Mouse (Mus musculus) olfactory bulb, adult 2 months (tissue): ENCODE results near the gene Cnbp. TPM values are rescaled to one million over a fixed set of nuclear protein-coding genes. Genes with fewer than 3 reads are reported as not detected.

Source experiments
- H3K27ac ChIP-seq: fragments of 200-500 bp; 2 replicates; pipeline ENCODE4 v1.5.1; 2012; ENCODE audit warnings: low read depth, low read length; ENCODE audit not compliant: insufficient read depth
- H3K4me1 ChIP-seq: fragments of 200-500 bp; 2 replicates; pipeline ENCODE4 v1.6.1; 2012; ENCODE audit warnings: low read length; ENCODE audit not compliant: control insufficient read depth, insufficient read depth
- H3K4me3 ChIP-seq: fragments of 200-500 bp; 2 replicates; pipeline ENCODE4 v1.5.1; 2012; ENCODE audit warnings: mild to moderate bottlenecking, low read depth, low read length, moderate library complexity; ENCODE audit not compliant: insufficient read depth
- CTCF ChIP-seq: fragments of 200-500 bp; IDR thresholded peaks from 2 replicates; pipeline ENCODE4 v1.5.1; 2012; ENCODE audit warnings: low read depth, mild to moderate bottlenecking, low read length, moderate library complexity; ENCODE audit not compliant: insufficient read depth
- POLR2A ChIP-seq: fragments of 200-500 bp; IDR thresholded peaks from 2 replicates; pipeline ENCODE4 v1.6.1; 2012; ENCODE audit warnings: mild to moderate bottlenecking, low read depth, low read length, moderate library complexity; ENCODE audit not compliant: insufficient read depth
- WGBS: fragments of 180-500 bp; shearing (Covaris S2); methylation state at CpG from one replicate; pipeline ENCODE4 v1.1.7; 2018; 5-methylcytosine and 5-hydroxymethylcytosine counted together
- polyA plus RNA-seq: library from polyadenylated mRNA; stranded (reverse); fragments of >200 nt; gene quantifications from 2 replicates; pipeline ENCODE4 v1.2.4, GENCODE M21; 2012; ENCODE audit warnings: low replicate concordance; ENCODE audit not compliant: missing spikeins, insufficient read depth, insufficient read length

Gene Cnbp
- polyA plus RNA-seq, 1 experiment: 294 TPM

DNA sequence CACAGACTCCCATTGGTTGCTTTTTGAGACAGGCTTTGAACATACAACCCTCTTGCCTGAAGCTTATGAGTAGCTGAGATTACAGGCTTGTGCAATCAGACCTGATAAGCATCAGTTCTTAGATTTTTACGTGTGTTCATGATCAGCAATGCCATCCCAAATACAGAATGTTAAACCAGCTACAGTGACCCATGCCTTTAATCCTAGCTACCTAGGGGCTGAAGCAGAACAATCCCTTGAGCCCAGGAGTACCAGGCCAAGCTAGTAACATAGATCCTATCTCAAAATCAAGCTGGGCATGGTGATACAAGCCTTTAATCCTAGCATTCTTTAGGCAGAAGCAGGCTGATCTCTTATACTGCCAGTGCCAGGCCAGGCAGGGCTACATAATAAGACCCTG, 46.9 kb downstream of the Cnbp start:
- no peak overlapping the region for H3K27ac ChIP-seq
- TF ChIP-seq CTCF: no peak
- no peak for TF ChIP-seq POLR2A
- no peak overlapping the region for H3K4me3 ChIP-seq
- 95% methylated on average over 1 of the region's 1 CpGs for WGBS
- H3K4me1 ChIP-seq: no peaks in the 10 kb centered on the region; the same call in 1 of the 2 replicates

DNA sequence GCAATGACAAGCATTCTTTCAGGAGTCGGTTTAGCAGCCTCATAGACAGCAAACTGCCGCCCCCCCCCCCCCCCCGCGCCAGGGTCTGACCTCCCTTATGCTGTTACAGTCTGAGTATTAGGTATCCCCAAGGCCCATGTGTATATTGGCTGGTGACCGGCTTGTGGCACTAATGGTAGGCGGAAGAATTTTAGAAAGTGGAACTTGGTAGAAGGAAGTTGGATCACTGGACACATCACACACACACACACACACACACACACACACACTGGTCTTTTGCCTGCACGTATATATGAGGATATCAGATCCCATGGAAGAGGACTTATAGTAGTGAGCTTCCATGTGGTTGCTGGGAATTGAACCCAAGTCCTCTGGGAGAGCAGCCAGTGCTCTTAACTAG, 48.4 kb downstream of the Cnbp start:
- 83% methylated on average over 7 of the region's 7 CpGs for WGBS
- no peak overlapping the region for H3K27ac ChIP-seq
- TF ChIP-seq CTCF (no peak), POLR2A (no peak)

GRCm38 (mm10) chr6:87799576-87799975, 51.3 kb downstream of the Cnbp start:
- no peak overlapping the region for H3K27ac ChIP-seq
- no peak overlapping the region for H3K4me3 ChIP-seq
- TF ChIP-seq POLR2A (no peak), CTCF (no peak)
- 91% methylated on average over 6 of the region's 6 CpGs for WGBS
- H3K4me1 ChIP-seq: peaks cover 4% of the 10 kb centered on the region; the same call in 1 of the 2 replicates

More for the DNA sequence above, 48.4 kb downstream of the Cnbp start:
- H3K4me1 ChIP-seq: peaks cover 4% of the 10 kb centered on the region; the same call in 1 of the 2 replicates
- H3K4me3 ChIP-seq: no peak overlapping the region

GRCm38 (mm10) chr6:87797321-87797720, 53.6 kb downstream of the Cnbp start:
- TF ChIP-seq CTCF: no peak
- no peak for TF ChIP-seq POLR2A
- WGBS: 30% methylated on average over 2 of the region's 2 CpGs
- no peak overlapping the region for H3K27ac ChIP-seq
- H3K4me3 ChIP-seq: no peak overlapping the region
- peaks cover 4% of the 10 kb centered on the region; the same call in 1 of the 2 replicates for H3K4me1 ChIP-seq

- Histone ChIP-seq H3K4me1 (peaks cover 4% of the 10 kb centered on the region; the same call in 1 of the 2 replicates), H3K27ac (no peak overlapping the region)
- WGBS: 90% methylated on average over 6 of the region's 6 CpGs
These were observed 54.5 kb downstream of the Cnbp start for GRCm38 (mm10) chr6:87796251-87796880.

GRCm38 (mm10) chr6:87795385-87796150, 55.3 kb downstream of the Cnbp start:
- Histone ChIP-seq H3K4me3 (no peak overlapping the region), H3K27ac (no peak overlapping the region), H3K4me1 (peaks cover 4% of the 10 kb centered on the region; the same call in 1 of the 2 replicates)
- 72% methylated on average over 6 of the region's 6 CpGs for WGBS
- TF ChIP-seq POLR2A: no peak

More at GRCm38 (mm10) chr6:87796251-87796880, 54.5 kb downstream of the Cnbp start:
- H3K4me3 ChIP-seq: no peak overlapping the region
- no peak for TF ChIP-seq POLR2A
- TF ChIP-seq CTCF: no peak

GRCm38 (mm10) chr6:87793821-87794510, 56.9 kb downstream of the Cnbp start:
- 92% methylated on average over 10 of the region's 10 CpGs for WGBS
- Histone ChIP-seq H3K4me3 (no peak overlapping the region), H3K4me1 (peaks cover 9% of the 10 kb centered on the region; the same call in 1 of the 2 replicates), H3K27ac (no peak overlapping the region)
- TF ChIP-seq CTCF: no peak
- no peak for TF ChIP-seq POLR2A

Other genes with a start within 250 kb of the Cnbp start
- gene Aplf, start 178.9 kb downstream of the Cnbp start, polyA plus RNA-seq: not detected in 2 replicates
- gene Efcc1, start 120.2 kb downstream of the Cnbp start, polyA plus RNA-seq: not detected in 2 replicates
- not detected in 2 replicates for gene Gp9, start 73.0 kb downstream of the Cnbp start, polyA plus RNA-seq
- gene Rab43, start 38.9 kb downstream of the Cnbp start, polyA plus RNA-seq: not detected in 2 replicates
- not detected in 2 replicates for gene Gm45140, start 15.3 kb downstream of the Cnbp start, polyA plus RNA-seq
- 368 TPM in 1 of 2 replicates, not detected in the other for gene Isy1, start 12.3 kb downstream of the Cnbp start, polyA plus RNA-seq
- gene Copg1, start 36.7 kb upstream of the Cnbp start, polyA plus RNA-seq: 490 TPM in 1 of 2 replicates, not detected in the other
- gene Hmces, start 62.8 kb upstream of the Cnbp start, polyA plus RNA-seq: not detected in 2 replicates
- not detected in 2 replicates for gene H1fx, start 130.5 kb upstream of the Cnbp start, polyA plus RNA-seq
- 304 TPM in 1 of 2 replicates, not detected in the other for gene Rab7, start 194.2 kb upstream of the Cnbp start, polyA plus RNA-seq
- gene Rpn1, start 233.4 kb upstream of the Cnbp start, polyA plus RNA-seq: not detected in 2 replicates